Mouse (Mus musculus) adrenal gland, adult 10 weeks (tissue): ENCODE measurements around the gene Calca. TPM values are rescaled to one million over a fixed set of nuclear protein-coding genes. Genes with fewer than 3 reads are reported as not detected.

Source experiments
- polyA plus RNA-seq: library from polyadenylated mRNA; stranded (reverse); fragments of 350-450 nt; fragmentation: Illumina TruSeq; extraction: RNeasy Lipid Tissue Mini Kit (QIAGEN cat#74804); gene quantifications from one replicate; pipeline ENCODE4 v1.2.3, GENCODE M21; 2014; ENCODE audit warnings: low read depth, low replicate concordance

Calca gene
- 1.4 TPM for polyA plus RNA-seq

GRCm38 (mm10) chr7:114636102-114636501 lies at the start of gene Calca:
Calca (minus strand) TSS chr7:114636357.

Other genes starting within 250 kb of the Calca start
- 61.6 TPM for gene Pde3b, start 221.1 kb downstream of the Calca start, polyA plus RNA-seq
- gene Cyp2r1, start 73.4 kb downstream of the Calca start, polyA plus RNA-seq, result 7.3 TPM
- gene Calcb, start 82.3 kb upstream of the Calca start, polyA plus RNA-seq, result not detected
- 0.52 TPM for gene Insc, start 107.3 kb upstream of the Calca start, polyA plus RNA-seq